Mouse (Mus musculus) hindbrain, embryonic 10.5 days (tissue): Measurements from ENCODE around the gene Cdh9. TPM values are rescaled to one million over a fixed set of nuclear protein-coding genes. Genes with fewer than 3 reads are reported as not detected.

ENCODE experiments used
- DNase-seq: peaks from one replicate; pipeline ENCODE4 v3.0.0-alpha.2; 2017; ENCODE audit warnings: low spot score
- H3K27ac ChIP-seq: fragments of 300-500 bp; sonication (generic); 2 replicates; pipeline ENCODE4 v1.5.1; 2016; ENCODE audit warnings: mild to moderate bottlenecking, moderate library complexity
- H3K27me3 ChIP-seq: fragments of 300-500 bp; sonication (generic); 2 replicates; pipeline ENCODE4 v1.6.1; 2016; ENCODE audit warnings: mild to moderate bottlenecking; ENCODE audit not compliant: poor library complexity, insufficient read depth, severe bottlenecking
- H3K36me3 ChIP-seq: fragments of 300-500 bp; sonication (generic); 2 replicates; pipeline ENCODE4 v1.6.1; 2016; ENCODE audit warnings: mild to moderate bottlenecking, moderate library complexity
- H3K4me1 ChIP-seq: fragments of 300-500 bp; sonication (generic); replicated peaks from 2 replicates; pipeline ENCODE4 v1.6.1; 2016; ENCODE audit warnings: mild to moderate bottlenecking
- H3K4me3 ChIP-seq: fragments of 300-500 bp; sonication (generic); 2 replicates; pipeline ENCODE4 v1.5.1; 2016; ENCODE audit warnings: mild to moderate bottlenecking, moderate library complexity
- H3K9me3 ChIP-seq: fragments of 300-500 bp; sonication (generic); 2 replicates; pipeline ENCODE4 v1.6.1; 2016; ENCODE audit warnings: mild to moderate bottlenecking, moderate library complexity
- WGBS: fragments of 180-500 bp; shearing (Covaris S2); methylation state at CpG from one replicate; pipeline ENCODE4 v1.1.7; 2016; 5-methylcytosine and 5-hydroxymethylcytosine counted together
- polyA plus RNA-seq: library from polyadenylated mRNA; unstranded; fragments of >200 nt; fragmentation: Nextera tagmentation; extraction: Ambion mirVana; gene quantifications from 2 replicates; pipeline ENCODE4 v1.2.1, GENCODE M21; 2016

Cdh9 gene
- polyA plus RNA-seq, 1 experiment from 2014 or later: 0.30 TPM

GRCm38 (mm10) chr15:16896674-16897073 lies 168.1 kb downstream of the Cdh9 start:
- no peaks in the 10 kb centered on the region for H3K36me3 ChIP-seq
- 88% methylated on average over 1 of the region's 1 CpGs for WGBS
- H3K27ac ChIP-seq: no peak overlapping the region
- no peaks in the 10 kb centered on the region for H3K27me3 ChIP-seq
- H3K4me1 ChIP-seq: no peaks in the 10 kb centered on the region
- DNase-seq: no peak
- H3K4me3 ChIP-seq: no peak overlapping the region
- H3K9me3 ChIP-seq: no peaks in the 10 kb centered on the region
